Mouse (Mus musculus) erythroblast, adult 5-6 weeks (primary cell): ENCODE data around the gene S100z. TPM values are rescaled to one million over a fixed set of nuclear protein-coding genes. Genes with fewer than 3 reads are reported as not detected.

ENCODE experiments used
- ATAC-seq: replicated peaks from 2 replicates; pipeline ENCODE4 v1.8.0; 2016; ENCODE audit warnings: moderate number of reproducible peaks, mild to moderate bottlenecking, moderate TSS enrichment, inconsistent platforms; ENCODE audit not compliant: poor library complexity, low FRiP score, severe bottlenecking
- total RNA-seq, 2 experiments: library from RNA; stranded (forward) in 1 of 2; stranded (reverse) in 1 of 2; fragments of 150-400 nt in 1 of 2; fragments of 200-764, 138-1000 nt in 1 of 2; gene quantifications; 2 replicates each; pipeline versions ENCODE4 v1.2.3 to v1.2.4; 2015 to 2017; ENCODE audit warnings: low replicate concordance in 2 of 2

Gene S100z
- total RNA-seq (2015; ENCODE audit: low replicate concordance): not detected in 2 replicates
- total RNA-seq (2017; ENCODE audit: low replicate concordance): not detected in 2 replicates

DNA sequence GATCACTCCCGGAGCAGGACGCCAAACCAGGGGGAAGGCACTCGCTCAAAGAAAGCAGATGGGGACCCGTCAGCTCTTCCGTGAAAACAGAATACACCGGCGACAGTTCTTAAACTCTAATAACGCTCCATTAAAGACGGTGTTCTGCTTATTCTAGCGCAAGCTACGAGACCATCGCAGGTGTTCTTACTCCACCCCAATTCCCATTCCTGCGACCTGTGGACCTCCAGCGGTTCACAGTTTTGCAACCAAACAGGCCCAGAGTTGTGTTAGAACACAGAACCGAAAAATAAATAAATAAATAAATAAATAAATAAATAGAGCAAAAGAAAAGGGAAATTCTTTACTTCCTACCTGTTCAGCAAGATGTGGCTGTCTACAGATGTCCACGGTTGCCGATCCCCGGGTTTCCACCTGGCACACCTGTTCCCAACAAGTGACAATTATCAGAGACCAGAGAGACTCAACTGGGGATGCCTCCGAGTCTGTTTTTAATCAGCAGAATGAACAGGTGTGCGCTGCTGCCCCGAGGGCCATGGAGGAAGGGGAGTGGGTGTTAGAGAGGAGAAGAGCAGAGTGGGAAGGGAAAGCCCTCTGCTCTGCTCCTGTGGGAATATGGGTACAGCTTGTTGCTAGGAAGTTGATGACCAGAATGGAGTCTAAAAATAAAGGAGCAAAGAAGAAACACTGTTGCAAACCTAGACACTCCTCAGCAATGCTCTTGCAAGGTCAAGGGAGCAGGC, at the start of gene S100z:
S100z (minus strand) TSS at position 51 of the 743 bp plus-strand sequence.
- ATAC-seq: no peak

DNA sequence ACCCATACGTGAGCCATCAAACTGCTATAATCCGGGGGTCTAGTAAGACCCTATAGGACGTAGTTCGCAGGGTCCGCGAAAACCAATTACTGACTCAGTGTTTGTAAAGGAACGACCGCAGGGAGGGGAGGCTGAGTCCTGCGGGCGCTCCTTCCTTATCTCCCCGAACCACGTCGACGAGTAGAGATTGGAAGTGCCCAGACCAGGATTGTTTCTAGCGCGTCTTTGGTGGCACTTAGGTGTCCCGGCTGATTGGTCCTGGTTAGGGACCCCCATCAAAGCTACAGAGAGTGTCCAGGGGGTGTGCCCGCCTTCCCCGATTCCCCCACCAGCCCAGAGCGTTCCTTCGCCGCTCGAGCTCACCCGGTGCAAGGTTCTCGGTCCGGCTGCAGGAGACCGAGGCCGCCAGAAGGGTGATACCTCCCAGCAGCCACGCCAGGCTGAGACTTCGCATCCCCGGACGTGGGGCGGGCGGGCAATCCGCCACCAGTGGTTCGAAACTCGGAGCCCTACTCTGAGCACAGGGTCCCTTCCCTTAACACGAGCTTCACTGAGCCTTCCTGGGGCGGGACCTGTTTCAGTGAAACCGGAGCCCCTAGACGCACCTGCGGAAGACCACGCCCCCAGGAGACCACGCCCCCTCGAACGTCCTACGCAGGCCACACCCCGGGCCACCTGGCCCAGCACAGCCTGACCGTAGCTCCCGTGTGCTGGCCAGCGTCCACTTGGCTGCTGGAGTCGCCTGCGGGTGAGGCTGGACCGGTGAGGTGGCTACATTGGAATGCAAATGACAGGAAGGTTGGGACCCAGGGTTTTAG, 46.4 kb upstream of the S100z start, which contains the start of gene F2rl1:
F2rl1 (minus strand) TSS at position 554 of the 818 bp plus-strand sequence.
- no peak for ATAC-seq

DNA sequence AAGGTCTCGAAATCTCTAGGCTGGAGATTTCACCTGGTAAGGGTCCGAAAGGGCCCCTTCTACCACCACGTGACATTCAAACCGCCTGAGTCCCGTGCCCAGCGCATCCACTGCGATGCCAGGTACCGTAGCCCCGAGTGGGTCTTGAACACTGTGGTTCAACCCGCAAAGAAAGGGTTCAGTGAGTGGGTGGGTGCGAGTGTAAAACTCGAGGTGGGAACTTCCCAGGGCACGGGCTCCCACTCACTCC, 45.8 kb upstream of the S100z start:
- no peak for ATAC-seq

DNA sequence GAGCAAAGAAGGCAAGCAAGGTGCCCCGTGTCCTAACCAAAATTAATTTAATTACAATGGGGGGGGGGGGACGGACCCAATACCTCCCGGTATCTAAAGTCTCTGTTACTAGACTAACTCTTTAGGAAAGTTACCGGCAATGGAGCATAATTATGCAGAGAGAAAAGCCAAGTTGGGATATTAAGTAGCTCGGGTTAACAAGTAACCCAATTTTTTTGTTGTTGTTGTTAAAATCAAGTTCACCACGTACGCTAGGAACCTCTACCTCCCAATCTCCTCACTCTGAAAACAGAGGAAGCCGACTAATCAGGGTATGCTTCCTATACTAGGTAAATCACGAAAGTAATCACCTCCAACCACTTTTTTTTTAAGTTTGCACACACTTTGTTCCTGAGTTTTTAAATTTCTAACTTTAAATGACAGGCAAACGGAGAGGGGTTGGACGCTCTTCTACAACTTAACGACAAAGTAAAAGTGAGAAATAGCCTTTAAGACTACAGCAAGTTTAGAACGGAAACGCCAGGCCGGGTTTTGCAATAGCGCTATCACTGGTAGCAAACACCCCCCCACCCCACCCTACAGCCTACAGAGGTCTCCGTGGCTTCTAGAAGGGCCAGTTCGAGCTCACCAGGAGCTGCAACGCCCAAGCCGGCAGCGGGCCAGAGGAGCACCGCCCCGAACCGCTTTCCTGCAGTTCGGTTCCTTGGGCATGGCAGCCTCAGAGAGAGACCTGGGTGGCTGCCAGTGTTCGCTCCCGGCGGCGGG, 45.3 kb upstream of the S100z start:
- no peak for ATAC-seq

DNA sequence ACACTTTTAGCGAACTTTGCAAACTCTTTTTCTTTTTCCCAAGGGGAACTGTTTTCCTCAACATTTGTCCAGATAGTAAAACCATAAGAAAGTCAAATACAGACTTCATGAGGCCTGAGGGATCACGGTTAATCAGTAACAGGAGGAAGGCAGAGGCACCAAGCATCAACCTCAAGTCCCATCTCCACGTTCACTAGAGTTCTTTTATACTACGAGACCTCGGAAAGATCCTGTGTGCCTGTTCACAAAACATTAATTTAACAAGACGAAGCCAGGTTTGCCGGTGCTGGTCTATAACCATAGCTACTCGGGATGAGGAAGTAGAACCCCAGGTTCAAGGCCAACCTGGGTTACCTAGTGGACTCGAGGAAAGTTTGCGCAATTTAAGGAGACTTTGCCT, 43.7 kb upstream of the S100z start:
- no peak for ATAC-seq

DNA sequence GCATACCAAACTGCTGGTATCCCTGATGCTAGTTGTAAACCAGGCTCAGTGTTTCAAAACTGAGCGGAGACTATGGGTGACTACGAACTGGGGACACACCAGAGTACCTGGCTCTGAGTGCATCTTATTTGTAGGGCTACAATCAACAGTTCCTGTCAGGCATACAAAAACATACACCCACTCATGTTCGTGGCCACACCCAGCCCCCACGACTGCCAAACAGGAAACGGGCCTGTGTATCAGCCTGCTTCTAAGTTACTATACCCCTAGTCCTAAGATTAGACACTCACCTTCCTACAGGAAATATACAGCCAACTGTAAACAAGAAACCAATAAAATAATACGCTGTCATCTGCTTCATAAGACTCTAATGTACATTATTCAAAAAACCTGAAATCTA, 42.5 kb upstream of the S100z start:
- no peak for ATAC-seq

DNA sequence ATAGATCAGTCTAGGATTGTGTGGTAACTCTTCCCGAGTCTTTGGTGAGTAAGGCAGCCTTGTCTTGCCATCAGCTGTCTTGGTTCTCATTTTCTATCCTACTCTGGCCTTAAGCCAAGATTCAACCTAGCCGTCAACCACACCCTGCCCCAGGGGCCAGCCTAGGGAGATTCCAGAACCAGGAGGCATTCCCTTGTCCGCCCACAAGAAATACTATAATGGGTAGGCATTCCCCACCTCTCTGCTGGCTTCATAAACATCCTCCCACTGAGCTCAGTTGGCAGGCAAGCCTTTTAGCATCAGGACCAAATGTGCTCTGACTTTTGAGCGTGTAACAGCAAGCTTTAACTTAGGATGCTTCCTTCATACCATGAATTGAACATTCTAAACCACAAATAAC, 36.2 kb upstream of the S100z start:
- no peak for ATAC-seq

DNA sequence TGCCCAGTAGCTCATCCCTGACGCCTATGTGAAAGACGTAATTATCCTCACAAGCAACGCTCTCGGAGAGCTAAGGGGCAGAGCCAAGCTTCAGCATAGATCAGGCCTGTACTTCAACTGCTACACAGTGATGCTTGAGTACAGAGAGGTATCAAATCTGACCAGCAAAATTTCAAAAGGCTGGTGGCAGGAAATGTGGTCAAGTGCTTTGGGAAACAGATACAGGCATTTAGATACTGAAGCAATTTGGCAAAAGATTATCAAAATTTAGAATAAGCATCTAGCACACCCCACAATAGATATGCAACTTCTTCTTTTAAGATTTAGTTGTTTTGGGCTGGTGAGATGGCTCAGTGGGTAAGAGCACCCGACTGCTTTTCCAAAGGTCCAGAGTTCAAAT, 31.5 kb upstream of the S100z start:
- no peak for ATAC-seq

DNA sequence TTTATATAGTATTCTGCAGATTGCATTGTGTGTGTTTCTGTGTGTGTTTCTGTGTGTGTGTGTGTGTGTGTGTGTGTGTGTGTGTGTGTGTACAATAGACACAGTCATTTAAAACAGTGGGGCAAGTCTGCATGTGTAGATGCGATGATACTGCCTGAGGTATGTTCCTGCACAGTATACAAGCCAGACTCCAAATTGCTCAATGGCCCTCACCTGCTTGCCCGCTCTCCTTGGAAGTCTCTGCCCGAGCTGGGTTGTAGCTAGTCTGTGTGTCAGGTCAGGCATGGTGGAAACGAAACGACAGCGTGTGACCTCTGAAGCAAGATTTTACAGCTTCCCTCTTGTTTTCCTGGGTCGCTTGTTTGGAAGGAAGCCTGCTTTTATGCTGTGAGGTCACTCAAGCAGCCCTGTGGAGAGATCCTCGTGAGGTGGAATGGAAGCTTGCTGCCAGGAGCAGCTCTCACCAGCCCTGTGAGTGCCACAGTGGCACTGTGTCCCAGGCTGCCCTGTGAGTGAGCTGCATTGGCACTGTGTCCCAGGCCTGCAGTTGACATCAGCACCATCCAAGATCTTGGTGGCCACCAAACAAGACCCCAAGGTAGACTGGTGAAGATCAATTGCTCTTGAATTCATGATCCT, 24.9 kb upstream of the S100z start:
- ATAC-seq: no peak

DNA sequence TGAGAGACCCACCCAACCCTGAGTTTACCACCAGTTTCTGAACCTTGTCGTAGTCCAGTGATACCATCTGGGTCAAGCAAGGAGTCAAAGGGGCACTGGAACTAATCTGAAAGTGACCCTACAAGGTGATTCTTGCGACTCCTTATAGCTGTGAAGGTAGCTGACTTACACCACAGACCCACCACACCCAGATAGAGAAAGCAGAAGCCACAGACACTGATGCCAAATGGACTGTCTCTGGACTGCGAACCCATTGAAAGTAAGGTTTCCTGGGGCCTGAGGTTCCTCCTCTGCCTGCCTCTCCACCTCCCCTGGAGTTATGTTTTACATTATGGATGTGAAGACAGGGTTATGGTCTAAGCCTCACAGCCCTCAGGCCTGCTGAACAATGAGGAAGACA, 18.1 kb upstream of the S100z start:
- ATAC-seq: no peak

DNA sequence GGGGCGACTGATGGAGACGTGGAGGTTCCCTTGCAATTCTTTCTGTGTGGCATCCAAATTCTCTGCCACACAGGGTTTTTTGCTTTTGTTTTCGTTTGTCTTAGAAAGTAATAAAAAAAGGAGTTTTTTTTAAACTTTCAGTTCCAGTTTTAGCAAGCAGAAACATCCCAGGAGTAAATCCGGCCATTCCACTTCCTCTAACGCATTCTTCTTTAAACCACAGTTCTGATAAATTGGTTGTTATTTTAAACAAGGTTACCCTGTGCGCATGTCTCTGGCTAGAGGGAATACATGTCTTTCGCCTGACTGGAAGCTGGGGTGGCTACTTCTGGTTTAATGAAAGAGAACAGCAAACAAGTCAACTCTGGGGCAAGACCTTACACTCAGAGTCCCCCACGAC, 16.3 kb upstream of the S100z start:
- ATAC-seq: no peak

DNA sequence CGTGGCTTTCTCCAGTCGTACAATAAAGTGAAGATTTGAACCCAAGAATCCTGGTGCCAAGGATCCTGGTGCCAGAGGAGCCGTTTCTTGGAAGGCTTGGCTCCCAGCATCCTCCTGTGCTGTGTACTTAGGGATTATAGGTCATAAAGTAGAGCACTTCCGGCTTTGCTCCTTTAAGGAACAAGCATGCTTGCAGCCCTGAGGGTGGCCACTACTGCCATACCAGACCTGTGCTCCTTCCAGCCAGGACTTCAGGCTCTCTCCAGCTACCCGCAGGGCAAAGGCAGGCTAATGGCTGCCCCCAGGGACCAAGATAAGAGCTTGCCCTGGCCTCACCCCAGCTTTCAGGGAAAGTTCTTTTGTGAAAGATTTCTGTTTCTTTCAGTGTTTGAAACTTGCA, 14.8 kb upstream of the S100z start:
- ATAC-seq: no peak

DNA sequence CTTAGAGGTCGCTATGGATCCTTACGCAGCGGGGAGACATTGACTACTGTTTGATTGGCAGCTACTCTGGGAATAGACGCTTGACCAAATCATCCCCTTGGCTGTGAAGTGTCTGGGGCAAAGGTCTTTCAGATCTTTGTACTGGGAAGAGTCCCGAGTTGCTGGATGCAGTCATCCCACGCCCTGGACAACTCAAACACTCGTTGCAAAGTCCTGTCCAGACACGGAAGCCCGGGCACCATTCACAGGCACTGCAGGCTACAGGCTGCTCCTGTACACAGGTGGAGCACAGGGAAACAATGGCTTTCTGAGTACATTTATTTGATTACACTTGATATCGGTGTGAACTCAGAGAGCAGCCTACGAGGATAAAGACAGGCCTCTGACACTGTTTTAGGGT, 12.8 kb upstream of the S100z start:
- no peak for ATAC-seq

DNA sequence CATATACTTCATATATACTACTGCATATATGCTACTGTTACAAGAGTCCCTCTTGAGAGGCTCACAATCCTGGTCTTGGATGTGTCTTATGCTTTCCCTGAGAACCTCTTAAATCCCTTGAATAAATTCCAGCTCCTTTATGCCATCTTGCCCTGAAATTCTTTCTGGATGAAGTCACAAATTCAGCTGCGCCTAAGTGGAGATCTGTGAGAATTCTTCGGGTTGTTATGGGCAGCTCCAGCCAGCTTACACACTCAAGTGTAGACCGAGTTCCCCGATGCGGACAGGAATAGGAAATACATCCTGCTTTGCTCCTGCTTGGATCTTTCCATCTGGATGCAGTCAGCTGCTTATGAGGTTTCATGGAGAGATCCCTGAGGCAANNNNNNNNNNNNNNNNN, 6.1 kb upstream of the S100z start:
- ATAC-seq: no peak

DNA sequence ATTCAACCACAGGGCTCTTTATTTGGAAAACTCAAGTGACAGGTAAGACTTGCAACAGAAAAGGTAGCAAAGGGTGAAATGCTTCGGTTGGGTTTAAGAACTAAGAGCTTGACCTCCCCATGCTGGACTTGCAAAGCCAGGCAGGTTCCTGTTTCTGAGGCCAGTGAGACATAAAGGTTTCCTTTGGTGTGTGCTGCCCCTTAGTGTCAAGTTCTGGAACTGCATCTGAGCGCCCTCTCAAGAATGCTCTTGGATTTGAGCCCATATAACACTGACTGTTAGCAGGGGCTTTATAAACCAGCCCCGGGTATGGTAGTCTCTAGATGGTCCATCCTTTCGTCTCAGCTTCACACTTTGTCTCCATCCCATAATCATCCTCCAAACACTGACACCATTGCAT, 2.9 kb upstream of the S100z start:
- peak; percentile 78 for ATAC-seq

DNA sequence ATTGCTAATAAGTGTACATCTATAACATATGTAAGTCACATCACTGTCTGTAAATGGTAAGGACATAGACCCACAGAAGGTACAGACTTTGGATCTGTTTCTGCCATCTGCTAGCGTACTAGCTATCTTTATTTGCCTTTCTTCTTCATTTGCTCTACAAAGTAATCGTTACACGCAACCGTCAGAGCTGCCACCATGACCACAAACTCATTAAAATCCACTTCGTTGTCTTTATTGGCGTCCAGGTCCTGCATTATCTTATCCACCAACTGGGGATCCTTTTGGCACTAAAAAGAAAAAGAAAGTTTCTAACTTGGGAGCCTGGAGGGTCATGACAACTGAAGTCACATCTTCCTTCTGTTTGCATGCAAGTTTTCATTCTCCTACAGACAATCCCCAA, 1.3 kb downstream of the S100z start:
- ATAC-seq: no peak

DNA sequence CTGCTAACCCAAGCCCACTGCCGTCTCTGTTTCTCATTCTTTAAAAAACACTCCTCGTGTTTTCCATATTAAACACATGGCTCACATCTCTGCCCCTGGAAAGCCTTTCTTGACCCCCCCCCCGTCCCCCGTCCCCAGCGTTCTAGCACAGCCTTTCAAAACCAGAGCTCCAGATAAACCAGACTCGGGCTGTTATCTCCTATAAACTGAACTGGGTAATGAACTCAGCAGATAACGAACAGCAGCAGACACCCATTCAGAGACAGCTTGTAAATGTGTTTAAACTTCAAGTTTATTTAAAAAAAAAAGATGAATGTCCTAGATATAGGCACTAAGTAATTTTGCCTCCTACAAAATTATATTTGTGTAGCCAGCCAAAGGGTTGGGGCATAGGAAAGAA, 3.4 kb downstream of the S100z start:
- no peak for ATAC-seq

DNA sequence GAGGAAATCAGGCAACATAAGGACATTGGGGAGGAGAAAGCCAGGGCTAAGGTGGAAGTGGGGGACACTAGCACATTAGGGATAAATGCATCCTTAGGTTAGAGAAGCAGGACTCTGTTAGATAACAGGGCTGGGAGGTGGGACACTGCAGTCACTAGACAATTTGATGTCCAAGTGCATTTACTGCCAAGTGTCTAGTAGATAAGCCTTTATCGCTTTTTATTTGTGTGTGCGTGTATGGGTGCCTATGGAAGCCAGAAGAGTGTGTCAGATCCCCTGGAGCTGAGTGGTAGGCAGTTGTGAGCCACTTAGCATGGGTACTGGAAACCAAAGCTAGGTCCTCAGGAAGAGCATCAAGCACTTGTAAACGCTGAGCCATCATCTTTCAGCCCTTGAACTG, 4.2 kb downstream of the S100z start:
- no peak for ATAC-seq

DNA sequence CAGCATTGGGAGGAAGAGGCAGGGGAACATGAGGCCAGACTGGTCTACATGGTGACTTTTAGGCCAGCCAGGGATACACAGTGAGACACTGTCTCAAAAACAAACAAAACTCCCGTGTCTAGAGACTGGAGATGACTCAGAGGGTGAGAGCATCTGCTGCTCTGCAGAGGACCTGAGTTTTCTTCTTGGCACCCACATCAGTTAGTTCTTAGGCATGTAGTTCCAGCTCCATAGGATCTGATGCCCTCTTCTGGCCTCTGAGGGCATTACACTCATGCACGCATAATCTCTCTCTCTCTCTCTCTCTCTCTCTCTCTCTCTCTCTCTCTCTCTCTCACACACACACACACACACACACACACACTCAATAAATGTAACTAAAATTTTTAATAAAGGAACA, 7.6 kb downstream of the S100z start:
- ATAC-seq: no peak

DNA sequence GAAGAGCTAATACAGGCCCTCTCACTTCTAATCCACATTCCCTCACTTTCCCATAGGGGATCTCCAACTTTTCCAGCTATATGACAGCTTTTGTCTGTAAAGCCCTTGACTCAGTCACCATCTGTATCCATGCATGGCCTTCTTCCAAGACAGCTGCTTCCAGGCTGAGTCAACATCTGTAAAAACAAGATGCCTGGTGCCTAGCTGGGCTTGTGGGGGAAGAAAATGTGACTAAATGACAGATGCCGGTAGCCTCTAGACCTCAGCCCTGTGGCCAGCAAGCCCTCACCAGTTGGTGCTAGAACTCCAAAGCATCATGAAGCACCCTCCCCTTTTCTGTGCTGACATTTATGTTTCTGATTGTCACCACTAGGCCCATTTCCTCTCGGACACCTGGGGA, 27.0 kb downstream of the S100z start:
- no peak for ATAC-seq
